Mouse (Mus musculus) hematopoietic stem cell, adult 5-6 weeks (primary cell): Measurements from ENCODE around the gene 1700029P11Rik. TPM values are rescaled to one million over a fixed set of nuclear protein-coding genes. Genes with fewer than 3 reads are reported as not detected.
A peak's percentile ranks its signal among the peaks of the same experiment; 100 is the strongest.

Experiments used
- ATAC-seq, 2 experiments: fragments of 125-278 bp in 1 of 2; replicated peaks in 1 of 2; 2 replicates each; pipeline ENCODE4 v1.8.0; 2016 to 2017; ENCODE audit warnings: inconsistent platforms in 2 of 2, mild to moderate bottlenecking in 2 of 2, moderate number of reproducible peaks in 2 of 2, low read depth in 1 of 2, moderate TSS enrichment in 1 of 2; ENCODE audit not compliant: low FRiP score in 2 of 2, poor library complexity in 2 of 2, severe bottlenecking in 2 of 2, insufficient read depth in 1 of 2, low TSS enrichment in 1 of 2
- total RNA-seq: library from RNA; stranded (forward); fragments of 172-1452, 232-1000 nt; gene quantifications from 2 replicates; pipeline ENCODE4 v1.2.3, GENCODE M21; 2017

Gene 1700029P11Rik
- total RNA-seq, 1 experiment from 2014 or later = not detected

GRCm38 (mm10) chr15:82027726-82028125, 47.4 kb downstream of the 1700029P11Rik start:
- peak; percentile 49 to 78; a peak in 3 of 4 replicates for ATAC-seq

Other genes starting within 250 kb of the 1700029P11Rik start
- 40.3 and 42.2 TPM in 2 replicates for gene Zc3h7b, start 235.5 kb upstream of the 1700029P11Rik start, total RNA-seq
- 80.7 and 125 TPM in 2 replicates for gene Rangap1, start 235.0 kb upstream of the 1700029P11Rik start, total RNA-seq
- 18.6 and 28.9 TPM in 2 replicates for gene Tef, start 178.1 kb upstream of the 1700029P11Rik start, total RNA-seq
- gene Tob2, start 121.7 kb upstream of the 1700029P11Rik start, total RNA-seq = 36.6 and 38.4 TPM in 2 replicates
- 35.5 and 56.0 TPM in 2 replicates for gene Phf5a, start 108.6 kb upstream of the 1700029P11Rik start, total RNA-seq
- 98.4 and 130 TPM in 2 replicates for gene Aco2, start 108.2 kb upstream of the 1700029P11Rik start, total RNA-seq
- gene Polr3h, start 54.3 kb upstream of the 1700029P11Rik start, total RNA-seq = 26.7 and 32.6 TPM in 2 replicates
- gene Csdc2, start 43.8 kb upstream of the 1700029P11Rik start, total RNA-seq = not detected in 2 replicates
- gene Pmm1, start 19.6 kb upstream of the 1700029P11Rik start, total RNA-seq = 12.5 and 13.4 TPM in 2 replicates
- 364 and 390 TPM in 2 replicates for gene Xrcc6, start 7.3 kb downstream of the 1700029P11Rik start, total RNA-seq
- gene Desi1, start 53.3 kb downstream of the 1700029P11Rik start, total RNA-seq = 8.3 and 10.0 TPM in 2 replicates
- gene Snu13, start 67.1 kb downstream of the 1700029P11Rik start, total RNA-seq = 167 and 205 TPM in 2 replicates
- not detected in 2 replicates for gene 4930407I10Rik, start 78.6 kb downstream of the 1700029P11Rik start, total RNA-seq
- gene Mei1, start 89.5 kb downstream of the 1700029P11Rik start, total RNA-seq = not detected in 2 replicates
- gene Ccdc134, start 147.4 kb downstream of the 1700029P11Rik start, total RNA-seq = 15.9 and 20.8 TPM in 2 replicates
- gene Srebf2, start 166.6 kb downstream of the 1700029P11Rik start, total RNA-seq = 64.0 and 83.8 TPM in 2 replicates
- gene Shisa8, start 232.3 kb downstream of the 1700029P11Rik start, total RNA-seq = 9.3 and 13.6 TPM in 2 replicates
- gene Tnfrsf13c, start 243.8 kb downstream of the 1700029P11Rik start, total RNA-seq = 9.2 and 10.6 TPM in 2 replicates